Mouse (Mus musculus) v-Abl transformed pro-B cells (cell line): ENCODE measurements around the gene Npr1.

Source experiments
- in situ Hi-C, 2 experiments: fragments of 400-800 bp; cut with MboI; formaldehyde crosslinking; loops; one replicate each; pipeline ENCODE4 v1.15.1; 2025; ENCODE audit not compliant: unreplicated experiment in 2 of 2

The Npr1 gene

GRCm38 (mm10) chr3:90445417-90446200, 20.1 kb downstream of the Npr1 start:
- in situ Hi-C loops, result no loop called here

GRCm38 (mm10) chr3:90443977-90444376, 21.7 kb downstream of the Npr1 start:
- in situ Hi-C loops, result no loop called here

- in situ Hi-C loops, result no loop called here
Measured at GRCm38 (mm10) chr3:90440756-90441155, 24.9 kb downstream of the Npr1 start.

GRCm38 (mm10) chr3:90437131-90437530, 28.5 kb downstream of the Npr1 start:
- in situ Hi-C loops, result no loop called here

GRCm38 (mm10) chr3:90434073-90434730, 31.5 kb downstream of the Npr1 start:
- in situ Hi-C loops, result no loop called here

- in situ Hi-C loops, result no loop called here
Measured at GRCm38 (mm10) chr3:90433381-90434020, 32.2 kb downstream of the Npr1 start, which contains the start of gene Ints3. Gene Ints3, minus strand, starts transcription at chr3:90433622.

GRCm38 (mm10) chr3:90432811-90433219, 32.9 kb downstream of the Npr1 start:
- in situ Hi-C loops, result no loop called here

GRCm38 (mm10) chr3:90432348-90432747, 33.3 kb downstream of the Npr1 start:
- in situ Hi-C loops, result no loop called here

GRCm38 (mm10) chr3:90429576-90429975, 36.1 kb downstream of the Npr1 start:
- in situ Hi-C loops, result no loop called here

GRCm38 (mm10) chr3:90428186-90428585, 37.5 kb downstream of the Npr1 start:
- in situ Hi-C loops, result no loop called here

GRCm38 (mm10) chr3:90427574-90427973, 38.1 kb downstream of the Npr1 start:
- in situ Hi-C loops, result no loop called here

GRCm38 (mm10) chr3:90425499-90425898, 40.2 kb downstream of the Npr1 start:
- in situ Hi-C loops, result no loop called here

- in situ Hi-C loops, result loop anchor here in 1 of 2 experiments (5.0 kb wide), 2 partner anchors 194 to 229 kb away; partner anchors contain the start of gene S100a7a
Measured at GRCm38 (mm10) chr3:90423549-90423948, 42.1 kb downstream of the Npr1 start.

GRCm38 (mm10) chr3:90420696-90421095, 45.0 kb downstream of the Npr1 start:
- in situ Hi-C loops, result loop anchor here in 1 of 2 experiments (5.0 kb wide), 2 partner anchors 197 to 232 kb away; partner anchors contain the start of gene S100a7a

- in situ Hi-C loops, result loop anchor here in 1 of 2 experiments (10.0 kb wide), 1 partner anchor 232 kb away; no protein-coding TSS in a partner anchor
Measured at GRCm38 (mm10) chr3:90413011-90413396, 52.7 kb downstream of the Npr1 start.

GRCm38 (mm10) chr3:90412312-90413010, 53.2 kb downstream of the Npr1 start:
- in situ Hi-C loops, result loop anchor here in 1 of 2 experiments (10.0 kb wide), 1 partner anchor 232 kb away; no protein-coding TSS in a partner anchor

- in situ Hi-C loops, result no loop called here
Measured at GRCm38 (mm10) chr3:90408721-90409120, 56.9 kb downstream of the Npr1 start.

- in situ Hi-C loops, result no loop called here
Measured at GRCm38 (mm10) chr3:90406414-90406813, 59.3 kb downstream of the Npr1 start.

GRCm38 (mm10) chr3:90404609-90405008, 61.1 kb downstream of the Npr1 start:
- in situ Hi-C loops, result no loop called here

- in situ Hi-C loops, result no loop called here
Measured at GRCm38 (mm10) chr3:90404121-90404520, 61.5 kb downstream of the Npr1 start.
